Mouse (Mus musculus) lung, postnatal 0 days (tissue): Measurements from ENCODE around the gene Nipbl. TPM values are rescaled to one million over a fixed set of nuclear protein-coding genes. Genes with fewer than 3 reads are reported as not detected.
"Not testable (repeated sequence)": the region's sequence is repeated elsewhere in the genome, so short reads cannot be mapped to it uniquely, and the experiment has no call there.

Experiments used
- ATAC-seq: fragments of 200-750 bp; cut with Nextera tagmentation; 2 replicates; pipeline ENCODE4 v1.8.0; 2017; ENCODE audit warnings: moderate library complexity
- DNase-seq: peaks from one replicate; pipeline ENCODE4 v3.0.0-alpha.2; 2016; ENCODE audit warnings: low spot score
- H3K27ac ChIP-seq: fragments of 300-500 bp; sonication (generic); 2 replicates; pipeline ENCODE4 v1.5.1; 2014; ENCODE audit warnings: antibody characterized with exemption, mild to moderate bottlenecking, low read length, mixed read lengths
- H3K27me3 ChIP-seq: fragments of 300-500 bp; sonication (generic); replicated peaks from 2 replicates; pipeline ENCODE4 v1.6.1; 2014; ENCODE audit warnings: low read length, mixed read lengths; ENCODE audit not compliant: insufficient read depth
- H3K36me3 ChIP-seq: fragments of 300-500 bp; sonication (generic); 2 replicates; pipeline ENCODE4 v1.6.1; 2014; ENCODE audit warnings: low read length, mixed read lengths; ENCODE audit not compliant: insufficient read depth
- H3K4me1 ChIP-seq: fragments of 300-500 bp; sonication (generic); 2 replicates; pipeline ENCODE4 v1.6.1; 2014; ENCODE audit warnings: antibody characterized with exemption, low read depth, low read length, mixed read lengths; ENCODE audit not compliant: insufficient read depth
- H3K4me2 ChIP-seq: fragments of 300-500 bp; sonication (generic); replicated peaks from 2 replicates; pipeline ENCODE4 v1.6.1; 2014; ENCODE audit warnings: low read depth, mild to moderate bottlenecking, low read length, moderate library complexity, mixed read lengths
- H3K4me3 ChIP-seq: fragments of 300-500 bp; sonication (generic); 2 replicates; pipeline ENCODE4 v1.5.1; 2014; ENCODE audit warnings: low read depth, low read length
- H3K9ac ChIP-seq: fragments of 300-500 bp; sonication (generic); replicated peaks from 2 replicates; pipeline ENCODE4 v1.6.1; 2014; ENCODE audit warnings: low read depth, mild to moderate bottlenecking
- H3K9me3 ChIP-seq: fragments of 300-500 bp; sonication (generic); 2 replicates; pipeline ENCODE4 v1.6.1; 2016; ENCODE audit warnings: low read length, mixed read lengths
- CTCF ChIP-seq: IDR thresholded peaks from 2 replicates; pipeline ENCODE4 v1.5.1; 2016; ENCODE audit warnings: antibody characterized with exemption, mild to moderate bottlenecking
- EP300 ChIP-seq: IDR thresholded peaks from 2 replicates; pipeline ENCODE4 v1.6.1; 2016; ENCODE audit warnings: antibody characterized with exemption, mild to moderate bottlenecking, control low read depth
- WGBS: fragments of 180-500 bp; shearing (Covaris S2); extraction: QIAGEN DNeasy Blood & Tissue Kit; methylation state at CpG from one replicate; pipeline ENCODE4 v1.1.7; 2014; 5-methylcytosine and 5-hydroxymethylcytosine counted together
- polyA plus RNA-seq: library from polyadenylated mRNA; unstranded; fragments of >200 nt; fragmentation: Nextera tagmentation; extraction: Ambion mirVana; gene quantifications from 2 replicates; pipeline ENCODE4 v1.2.1, GENCODE M21; 2015

The Nipbl gene
- polyA plus RNA-seq, 1 experiment from 2014 or later = 15.1 TPM

- ATAC-seq (no peak), DNase-seq (no peak)
- Histone ChIP-seq H3K4me1 (no peaks in the 10 kb centered on the region), H3K9ac (no peak overlapping the region), H3K36me3 (no peaks in the 10 kb centered on the region), H3K9me3 (no peaks in the 10 kb centered on the region), H3K4me2 (no peak overlapping the region), H3K4me3 (no peak overlapping the region), H3K27ac (no peak overlapping the region), H3K27me3 (no peaks in the 10 kb centered on the region)
- TF ChIP-seq EP300 (no peak), CTCF (no peak)
- WGBS = 85% methylated on average over 2 of the region's 2 CpGs
Observed at GRCm38 (mm10) chr15:8459979-8460378, 15.7 kb upstream of the Nipbl start.

GRCm38 (mm10) chr15:8456223-8456622 lies 12.0 kb upstream of the Nipbl start:
- WGBS = 74% methylated on average over 1 of the region's 2 CpGs
- not testable (repeated sequence) for H3K36me3 ChIP-seq, H3K27me3 ChIP-seq, H3K4me1 ChIP-seq, H3K9ac ChIP-seq, H3K9me3 ChIP-seq, H3K4me3 ChIP-seq, H3K27ac ChIP-seq, H3K4me2 ChIP-seq, ATAC-seq, DNase-seq

GRCm38 (mm10) chr15:8455486-8455885 lies 11.2 kb upstream of the Nipbl start:
- H3K27ac ChIP-seq = no peak overlapping the region
- no peaks in the 10 kb centered on the region for H3K9me3 ChIP-seq
- no peak for TF ChIP-seq EP300
- TF ChIP-seq CTCF = no peak
- ATAC-seq = no peak
- WGBS = 83% methylated on average over 2 of the region's 2 CpGs
- H3K4me1 ChIP-seq = no peaks in the 10 kb centered on the region
- no peaks in the 10 kb centered on the region for H3K27me3 ChIP-seq
- H3K9ac ChIP-seq = no peak overlapping the region
- H3K4me3 ChIP-seq = no peak overlapping the region
- no peaks in the 10 kb centered on the region for H3K36me3 ChIP-seq
- DNase-seq = no peak
- H3K4me2 ChIP-seq = no peak overlapping the region

GRCm38 (mm10) chr15:8451071-8451470 lies 6.8 kb upstream of the Nipbl start:
- Histone ChIP-seq H3K9ac (no peak overlapping the region), H3K27ac (no peak overlapping the region), H3K36me3 (no peaks in the 10 kb centered on the region), H3K4me2 (no peak overlapping the region), H3K4me3 (no peak overlapping the region), H3K4me1 (peaks cover 5% of the 10 kb centered on the region; the same call in 1 of the 2 replicates), H3K27me3 (no peaks in the 10 kb centered on the region), H3K9me3 (no peaks in the 10 kb centered on the region)
- 36% methylated on average over 3 of the region's 3 CpGs for WGBS
- peak; percentile 88 for TF ChIP-seq CTCF
- TF ChIP-seq EP300 = 0 out of 2 replicates have a peak, but pooled peaks have one; percentile 22
- DNase-seq (peak; percentile 92), ATAC-seq (peak; percentile 79)

GRCm38 (mm10) chr15:8447193-8447767 lies 3.0 kb upstream of the Nipbl start:
- Histone ChIP-seq H3K4me1 (peaks cover 5% of the 10 kb centered on the region; the same call in 1 of the 2 replicates), H3K27ac (no peak overlapping the region), H3K9me3 (no peaks in the 10 kb centered on the region), H3K36me3 (no peaks in the 10 kb centered on the region), H3K4me3 (no peak overlapping the region), H3K27me3 (no peaks in the 10 kb centered on the region), H3K9ac (no peak overlapping the region), H3K4me2 (no peak overlapping the region)
- 21% methylated on average over 8 of the region's 8 CpGs for WGBS
- DNase-seq (peak; percentile 17), ATAC-seq (no peak)
- TF ChIP-seq CTCF = no peak
- no peak for TF ChIP-seq EP300

GRCm38 (mm10) chr15:8446435-8446834 lies 2.2 kb upstream of the Nipbl start:
- peaks cover 5% of the 10 kb centered on the region; the same call in 1 of the 2 replicates for H3K4me1 ChIP-seq
- no peaks in the 10 kb centered on the region for H3K36me3 ChIP-seq
- H3K27ac ChIP-seq = peak overlapping the region; percentile 99
- peak overlapping the region; percentile 90 for H3K4me2 ChIP-seq
- peak; percentile 84 for DNase-seq
- ATAC-seq = 0 out of 2 replicates have a peak, but pooled peaks have one; percentile 2
- H3K9me3 ChIP-seq = no peaks in the 10 kb centered on the region
- no peak for TF ChIP-seq EP300
- TF ChIP-seq CTCF = peak; percentile 52
- 2% methylated on average over 6 of the region's 6 CpGs for WGBS
- H3K9ac ChIP-seq = peak overlapping the region; percentile 36; the same call in 1 of the 2 replicates
- peak overlapping the region; percentile 91 for H3K4me3 ChIP-seq
- H3K27me3 ChIP-seq = no peaks in the 10 kb centered on the region
